Comparison of ENCODE assay signal across 8 mouse cellular contexts in the genomic region with DNA sequence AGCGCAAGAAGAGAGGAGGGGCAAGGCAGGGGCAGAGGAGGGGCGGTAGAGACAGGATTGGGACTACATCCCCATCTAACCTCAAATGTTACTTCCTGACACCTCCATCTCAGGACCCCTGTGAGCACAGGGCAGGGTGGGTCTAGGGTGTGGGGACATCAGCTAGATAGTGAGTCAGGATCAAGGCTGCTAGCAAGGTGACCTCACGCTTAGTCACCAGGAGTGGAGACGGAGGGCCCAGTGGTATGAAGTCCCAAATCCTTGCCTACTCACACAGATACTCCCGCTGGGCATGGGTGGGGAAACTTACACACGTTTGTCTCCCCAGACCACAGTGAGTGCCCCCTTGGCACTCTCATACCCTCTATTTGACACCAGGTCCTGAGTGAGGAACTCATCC. TPM values are rescaled to one million over a fixed set of nuclear protein-coding genes. Genes with fewer than 3 reads are reported as not detected.
"Had no signal": no experiment of that assay in that cellular context is flagged by ENCODE, and none has a peak within 500 bp of the region (broad histone marks: within the 10 kb centered on the region; RNA-seq: fewer than 3 reads in every experiment).

No protein-coding gene starts in this region.

- DNase-seq: kidney, postnatal 14 days; layer of hippocampus, postnatal 36 days; liver; liver, embryonic 13.5 days; lung, adult 18-20 months; right cerebral cortex, postnatal 14 days; thymus, postnatal 36 days had no signal

RNA-seq across cellular contexts. Expression of gene Sult2b1, which starts 18.1 kb away (rescaled TPM):
- total RNA-seq: megakaryocyte-erythroid progenitor cell, adult 5-6 weeks had no signal

RNA-seq across cellular contexts. Expression of gene Lmtk3, which starts 19.0 kb away (rescaled TPM):
- total RNA-seq: megakaryocyte-erythroid progenitor cell, adult 5-6 weeks had no signal

RNA-seq across cellular contexts. Expression of gene Kcnj14, which starts 22.0 kb away (rescaled TPM):
- total RNA-seq: megakaryocyte-erythroid progenitor cell, adult 5-6 weeks had no signal
